Mouse (Mus musculus) lung, postnatal 36 days (tissue): ENCODE data around the gene Zfp553.

Experiments used
- DNase-seq: peaks from one replicate; pipeline ENCODE4 v3.0.0; 2022; ENCODE audit warnings: mixed read lengths

Zfp553 gene

DNA sequence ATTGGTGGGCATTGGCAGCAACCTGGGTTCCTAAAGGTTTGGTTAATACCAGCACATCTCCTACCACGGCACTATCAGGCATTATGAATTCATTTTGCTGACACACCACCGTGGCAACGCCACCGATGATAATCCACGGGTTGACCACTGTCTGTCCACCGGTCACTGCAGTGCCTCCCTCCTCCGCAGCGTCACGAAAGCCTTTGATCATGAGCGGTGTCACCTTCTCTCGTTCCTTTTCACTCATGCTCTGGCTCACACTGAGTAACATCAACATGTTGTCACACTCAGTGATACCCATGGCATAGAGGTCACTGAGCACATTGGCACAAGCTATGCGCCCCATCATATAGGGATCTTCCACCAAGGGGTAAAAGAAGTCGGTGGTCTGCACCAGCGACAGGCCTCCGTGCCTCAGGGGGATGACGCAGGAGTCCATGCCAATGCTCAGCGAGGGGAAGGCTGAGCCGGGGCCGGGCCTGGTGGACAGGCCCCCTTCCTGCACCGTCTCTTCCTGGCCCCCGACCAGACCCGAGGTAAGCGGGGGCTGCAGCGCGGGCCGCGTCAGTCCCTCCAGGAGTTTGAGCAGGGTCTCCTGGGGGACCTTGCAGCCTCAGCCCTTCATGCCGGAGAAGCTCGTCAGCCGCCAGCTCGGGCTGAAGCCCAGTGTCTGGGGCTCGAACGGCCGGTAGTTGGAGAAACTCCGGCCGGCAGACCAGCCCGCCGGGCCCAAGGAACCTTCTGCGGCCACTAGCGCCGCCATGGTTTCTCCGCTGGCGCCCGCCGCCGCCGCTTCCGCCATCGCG, 40.5 kb downstream of the Zfp553 start:
- no peak for DNase-seq

DNA sequence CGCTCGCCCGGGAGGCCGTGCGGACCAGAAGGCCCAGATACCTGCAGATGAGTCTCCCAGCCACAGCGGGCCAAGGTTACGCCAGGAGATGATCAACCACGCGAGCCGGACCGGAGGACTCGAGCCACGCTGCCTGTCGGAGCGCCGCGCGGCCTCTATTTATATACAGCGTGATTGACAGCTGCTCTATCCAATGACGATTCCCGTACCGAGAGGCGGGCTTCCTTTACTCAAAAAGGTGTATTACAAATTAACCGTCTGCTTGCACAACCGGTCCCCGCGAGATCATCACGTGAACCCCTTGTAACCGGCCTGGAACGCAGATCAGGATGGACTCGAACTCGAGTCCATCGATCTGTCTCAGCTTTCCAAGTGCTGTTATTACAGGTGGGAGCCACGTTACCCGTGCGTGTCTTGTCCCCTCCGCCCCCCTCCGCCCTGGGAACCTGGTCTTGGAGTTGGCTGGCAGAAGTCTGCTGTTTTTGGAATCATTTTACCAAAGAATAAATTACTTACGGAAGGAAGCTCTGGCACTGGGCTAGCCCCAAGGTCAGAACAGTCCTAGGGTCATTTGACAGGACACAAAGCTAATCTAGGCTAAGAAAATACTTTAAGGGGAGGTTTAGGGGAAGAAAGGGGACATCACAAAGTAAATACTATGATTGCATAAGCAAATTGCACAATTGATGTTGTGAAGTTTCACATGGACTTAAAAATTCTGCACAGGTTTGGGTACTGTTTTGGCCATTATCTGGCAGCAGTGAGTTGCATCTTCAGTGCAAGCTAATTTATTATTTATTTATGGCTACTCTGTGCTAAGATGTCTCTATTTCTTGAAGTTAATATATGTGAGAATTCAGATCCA, 41.3 kb downstream of the Zfp553 start, which contains the start of gene Sephs2:
TSS of gene Sephs2 (minus strand) at position 131 of the 865 bp plus-strand sequence.
- DNase-seq = peak; percentile 99

DNA sequence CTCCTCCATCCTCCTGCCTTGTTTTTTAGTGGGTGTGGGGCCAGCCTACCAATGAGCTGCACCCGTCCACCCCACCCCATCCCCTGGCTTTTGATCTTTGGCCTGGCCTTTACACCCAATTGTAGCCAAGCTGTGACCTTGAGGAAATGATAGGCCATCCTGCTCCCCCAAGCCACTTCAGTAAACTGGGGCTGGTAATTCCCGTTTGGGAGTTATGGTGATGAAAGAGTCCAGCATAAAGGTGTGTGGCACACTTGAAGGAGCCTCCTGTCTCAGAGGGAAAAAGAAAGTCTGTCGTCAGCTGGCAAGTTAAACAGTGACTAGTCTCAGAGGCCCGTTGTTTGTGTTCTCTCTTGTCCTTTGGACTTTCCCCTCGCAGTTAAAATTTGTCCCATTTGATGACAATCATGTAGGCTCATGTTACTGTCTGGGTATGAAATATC, 43.7 kb downstream of the Zfp553 start:
- no peak for DNase-seq

DNA sequence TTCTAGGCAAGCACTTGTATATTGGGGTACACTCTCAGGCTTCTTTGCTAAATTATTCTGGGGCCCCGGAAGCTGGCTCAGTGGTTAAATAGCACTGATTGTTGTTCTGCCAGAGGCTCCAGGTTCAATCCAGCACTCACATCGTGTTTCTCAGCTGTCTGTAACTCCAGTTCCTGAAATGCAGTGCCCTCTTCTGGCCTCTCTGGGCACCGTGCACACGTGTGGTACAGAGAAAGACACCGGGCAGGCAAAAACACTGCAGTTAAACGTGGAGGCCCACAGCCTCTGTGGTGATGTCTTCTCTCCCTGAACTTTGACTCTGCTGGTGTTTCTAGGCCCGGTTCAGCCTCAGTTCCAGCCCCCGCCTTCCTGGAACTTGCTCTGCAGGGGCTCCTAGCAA, 45.5 kb downstream of the Zfp553 start:
- peak; percentile 78 for DNase-seq

DNA sequence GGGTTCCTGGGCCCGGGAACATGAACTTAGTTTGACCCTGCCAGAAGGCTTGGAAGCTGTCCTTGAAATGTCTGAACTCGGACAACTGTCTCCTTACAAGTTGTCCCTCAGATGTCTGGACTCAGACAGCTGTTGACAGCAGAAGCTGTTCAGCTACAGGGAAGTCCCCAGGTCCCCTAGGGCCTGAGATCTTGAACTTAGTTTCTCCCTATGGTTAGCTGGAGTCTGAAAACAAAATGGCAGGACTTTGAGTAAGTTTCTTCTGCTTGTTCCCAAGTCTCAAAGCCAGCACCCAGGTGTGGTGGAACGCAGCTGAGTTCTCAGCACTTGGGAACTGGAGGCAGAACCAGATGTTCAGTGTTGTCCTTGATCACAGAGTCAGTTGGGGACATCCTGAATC, 47.2 kb downstream of the Zfp553 start:
- DNase-seq = no peak

DNA sequence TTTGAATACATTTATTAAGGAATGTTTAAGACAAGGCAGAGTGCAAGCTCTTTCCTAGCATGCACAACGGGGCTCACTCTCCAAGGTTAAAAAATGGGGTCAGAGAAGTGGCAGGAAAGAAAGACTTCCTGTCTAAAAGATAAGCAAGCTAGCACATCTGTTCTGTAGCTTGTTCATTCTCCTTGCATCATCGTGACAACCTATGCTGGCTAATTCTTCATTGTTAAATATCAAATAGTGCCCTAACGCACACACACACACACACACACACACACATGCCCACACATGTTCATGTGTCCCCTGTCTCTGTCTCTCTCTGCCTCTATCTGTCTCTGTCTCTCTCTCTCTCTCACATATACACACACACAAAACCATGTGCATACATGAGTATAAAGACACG, 48.3 kb downstream of the Zfp553 start:
- DNase-seq = no peak

DNA sequence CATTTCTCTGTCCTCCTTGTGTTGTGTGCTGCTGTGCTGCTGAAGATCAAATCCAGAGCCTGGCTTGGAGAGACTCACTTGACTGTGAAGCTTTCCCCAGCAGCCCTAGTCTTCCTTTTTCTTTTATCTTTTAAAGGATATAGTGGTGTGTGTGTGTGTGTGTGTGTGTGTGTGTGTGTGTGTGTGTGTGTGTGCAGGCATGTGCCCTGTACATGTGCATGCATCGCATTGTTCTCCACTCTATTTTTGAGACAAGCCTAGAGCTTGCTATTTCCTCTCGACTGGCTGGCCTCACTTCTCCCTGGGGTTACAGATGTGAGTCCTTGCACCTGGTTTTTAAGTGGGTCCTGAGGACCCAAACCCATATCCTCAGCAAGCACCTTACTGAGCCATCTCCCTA, 49.3 kb downstream of the Zfp553 start:
- no peak for DNase-seq

DNA sequence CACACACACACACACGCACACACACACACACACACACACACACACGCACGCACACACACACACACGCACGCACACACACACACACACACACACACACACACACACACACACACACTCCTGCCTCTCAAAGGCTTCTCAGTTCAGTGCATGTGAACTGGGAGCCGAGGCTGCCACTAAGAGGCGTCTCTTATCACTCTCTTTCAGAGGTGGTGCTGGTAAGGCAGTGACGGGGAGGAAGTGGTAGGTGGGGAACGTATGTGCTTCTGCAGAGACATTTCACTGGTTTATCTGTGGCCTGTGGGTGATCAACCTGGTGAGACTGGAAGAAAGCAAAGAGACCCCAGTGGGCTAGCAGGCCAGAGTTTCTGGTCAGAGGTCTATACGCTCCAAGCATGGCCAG, 52.3 kb downstream of the Zfp553 start:
- DNase-seq = no peak
